Comparison of ENCODE assay signal across 26 mouse cellular contexts in genomic region chrX:93697596-93697995, GRCm38 (mm10).
"Had no signal": no experiment of that assay in that cellular context is flagged by ENCODE, and none has a peak within 500 bp of the region (broad histone marks: within the 10 kb centered on the region; RNA-seq: fewer than 3 reads in every experiment).

No protein-coding gene starts in this region.

- H3K27ac ChIP-seq: embryonic facial prominence, embryonic 10.5 days; embryonic facial prominence, embryonic 12.5 days; embryonic facial prominence, embryonic 13.5 days; embryonic facial prominence, embryonic 15.5 days; forebrain, embryonic 10.5 days; forebrain, embryonic 12.5 days; forebrain, embryonic 13.5 days; forebrain, embryonic 15.5 days; gastrocnemius, adult 2 months; heart, adult 2 months had no signal

- H3K4me1 ChIP-seq: embryonic facial prominence, embryonic 12.5 days; embryonic facial prominence, embryonic 15.5 days; forebrain, embryonic 10.5 days; forebrain, embryonic 12.5 days had no signal

- H3K9me3 ChIP-seq: embryonic facial prominence, embryonic 10.5 days; embryonic facial prominence, embryonic 12.5 days; embryonic facial prominence, embryonic 13.5 days; embryonic facial prominence, embryonic 15.5 days; forebrain, embryonic 10.5 days; forebrain, embryonic 12.5 days; forebrain, embryonic 13.5 days; forebrain, embryonic 15.5 days had no signal

- DNase-seq: cerebellum, adult 9-11 months; cerebellum, postnatal 10 days; cerebellum, postnatal 14 days; cerebellum, postnatal 25 days; cerebellum, postnatal 36 days; embryo, embryonic 11 days; forebrain, postnatal 0 days; gastrocnemius, adult 2 months; gastrocnemius, postnatal 10 days; gastrocnemius, postnatal 14 days; gastrocnemius, postnatal 25 days; gastrocnemius, postnatal 36 days; heart, adult 11 months; heart, adult 18-20 months; heart, adult 2 months had no signal

- H3K9ac ChIP-seq: embryonic facial prominence, embryonic 12.5 days; embryonic facial prominence, embryonic 13.5 days; embryonic facial prominence, embryonic 15.5 days; forebrain, embryonic 12.5 days; forebrain, embryonic 13.5 days; forebrain, embryonic 15.5 days; forebrain, postnatal 0 days had no signal

- H3K4me3 ChIP-seq: embryonic facial prominence, embryonic 10.5 days; embryonic facial prominence, embryonic 12.5 days; embryonic facial prominence, embryonic 13.5 days; embryonic facial prominence, embryonic 15.5 days; erythroblast, embryonic 14.5 days; forebrain, embryonic 10.5 days; forebrain, embryonic 12.5 days; forebrain, embryonic 13.5 days; forebrain, embryonic 15.5 days; gastrocnemius, adult 2 months; heart, adult 2 months had no signal

- H3K36me3 ChIP-seq: embryonic facial prominence, embryonic 10.5 days; embryonic facial prominence, embryonic 12.5 days; embryonic facial prominence, embryonic 13.5 days; embryonic facial prominence, embryonic 15.5 days; forebrain, embryonic 10.5 days; forebrain, embryonic 12.5 days; forebrain, embryonic 15.5 days had no signal

- ATAC-seq: forebrain, embryonic 13.5 days; forebrain, embryonic 14.5 days; forebrain, embryonic 15.5 days; forebrain, embryonic 16.5 days; forebrain, postnatal 0 days had no signal

- H3K27me3 ChIP-seq: embryonic facial prominence, embryonic 12.5 days; embryonic facial prominence, embryonic 13.5 days; forebrain, embryonic 12.5 days; forebrain, embryonic 13.5 days; forebrain, embryonic 15.5 days had no signal
